Mouse (Mus musculus) lung, adult 2 months (tissue): Measurements from ENCODE around the gene Igdcc4.

ENCODE experiments used
- CTCF ChIP-seq: fragments of 200-500 bp; IDR thresholded peaks from 2 replicates; pipeline ENCODE4 v1.5.1; 2011; ENCODE audit warnings: mild to moderate bottlenecking, low read length, control low read depth; ENCODE audit not compliant: insufficient read depth
- POLR2A ChIP-seq: fragments of 200-500 bp; IDR thresholded peaks from 2 replicates; pipeline ENCODE4 v1.6.1; 2011; ENCODE audit warnings: low read depth, mild to moderate bottlenecking, control low read depth, low read length, borderline replicate concordance; ENCODE audit errors: extremely low read depth

- TF ChIP-seq CTCF (no peak), POLR2A (no peak)
Observed at GRCm38 (mm10) chr9:65153331-65153711, 52.0 kb downstream of the Igdcc4 start.
